Comparison of ENCODE assay signal across 7 mouse cellular contexts in the genomic region with DNA sequence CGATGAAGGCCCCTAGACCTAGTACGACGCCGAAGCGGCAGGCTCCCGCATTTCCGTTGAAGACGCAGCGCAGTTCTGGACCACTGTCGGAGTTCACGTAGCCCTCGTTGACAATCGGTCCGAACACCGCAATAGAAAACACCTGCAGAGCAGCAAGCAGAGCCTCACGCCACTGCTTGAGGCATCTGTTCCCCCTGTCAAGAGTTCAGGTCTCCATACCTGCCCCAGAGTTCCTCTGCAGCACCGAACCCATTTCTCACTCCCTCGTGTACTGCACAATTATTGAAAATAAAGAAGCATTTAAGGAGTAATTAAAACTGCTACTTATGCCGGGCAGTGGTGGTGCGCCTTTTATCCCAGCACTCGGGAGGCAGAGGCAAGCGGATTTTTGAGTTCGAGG. TPM values are rescaled to one million over a fixed set of nuclear protein-coding genes. Genes with fewer than 3 reads are reported as not detected.
DNase-seq lines count a peak whose midpoint lies in the region; ATAC-seq and TF ChIP-seq lines count a peak whose summit lies in the region.

No protein-coding gene starts in this region.

- DNase-seq in neural tube, embryonic 11.5 days (ENCODE audit: low spot score) = no peak
- DNase-seq in neural tube, embryonic 10.5 days (ENCODE audit: extremely low spot score, low spot score) = no peak
- no peak for DNase-seq in limb, embryonic 14.5 days (ENCODE audit: low spot score)
- DNase-seq in stomach, postnatal 0 days (ENCODE audit: low spot score) = no peak
- DNase-seq in thymus, adult 18-20 months = no peak
- DNase-seq in embryo, embryonic 10 days (ENCODE audit: low spot score) = no peak

- no peak overlapping the region for H3K9ac ChIP-seq in neural tube, embryonic 11.5 days (ENCODE audit: low read length)
- peak overlapping the region; percentile 46; the same call in 1 of the 2 replicates for H3K9ac ChIP-seq in forebrain, embryonic 13.5 days
- H3K9ac ChIP-seq in limb, embryonic 14.5 days (ENCODE audit: low read depth, low read length, severe bottlenecking) = peak overlapping the region; percentile 47
- H3K9ac ChIP-seq in stomach, postnatal 0 days (ENCODE audit: low read length) = peak overlapping the region; percentile 27; the same call in 1 of the 2 replicates

- peak overlapping the region; percentile 20 for H3K4me3 ChIP-seq in neural tube, embryonic 11.5 days (ENCODE audit: low read depth, low read length)
- peak overlapping the region; percentile 34 for H3K4me3 ChIP-seq in forebrain, embryonic 13.5 days
- peak overlapping the region; percentile 25 for H3K4me3 ChIP-seq in limb, embryonic 14.5 days (replicated peaks; ENCODE audit: low read length)
- peak overlapping the region; percentile 34 for H3K4me3 ChIP-seq in stomach, postnatal 0 days (ENCODE audit: low read depth, low read length)

- H3K4me2 ChIP-seq in neural tube, embryonic 11.5 days (ENCODE audit: low read depth) = peak overlapping the region; percentile 43
- H3K4me2 ChIP-seq in forebrain, embryonic 13.5 days = peak overlapping the region; percentile 58
- H3K4me2 ChIP-seq in limb, embryonic 14.5 days (replicated peaks; ENCODE audit: low read depth, low read length, severe bottlenecking) = peak overlapping the region; percentile 45
- H3K4me2 ChIP-seq in stomach, postnatal 0 days (replicated peaks; ENCODE audit: low read depth) = peak overlapping the region; percentile 56

- no peak for TF ChIP-seq EP300 in stomach, postnatal 0 days (optimal IDR thresholded peaks at IDR 0.05)

- H3K4me1 ChIP-seq in neural tube, embryonic 11.5 days (ENCODE audit: control insufficient read depth, insufficient read depth, low read length) = peaks cover 8% of the 10 kb centered on the region; the same call in 1 of the 2 replicates
- peaks cover 33% of the 10 kb centered on the region for H3K4me1 ChIP-seq in forebrain, embryonic 13.5 days
- peaks cover 8% of the 10 kb centered on the region for H3K4me1 ChIP-seq in limb, embryonic 14.5 days (ENCODE audit: control insufficient read depth, insufficient read depth, low read length)
- peaks cover 8% of the 10 kb centered on the region for H3K4me1 ChIP-seq in stomach, postnatal 0 days (replicated peaks; ENCODE audit: control insufficient read depth, insufficient read depth)

- no peak for TF ChIP-seq POLR2A in limb, embryonic 14.5 days (IDR thresholded peaks at IDR 0.05; ENCODE audit: borderline replicate concordance, extremely low read depth, insufficient read depth, insufficient read length)

- TF ChIP-seq CTCF in stomach, postnatal 0 days (IDR thresholded peaks at IDR 0.05; ENCODE audit: low read depth) = no peak

- ATAC-seq in neural tube, embryonic 11.5 days (ENCODE audit: insufficient read depth, low FRiP score, low TSS enrichment) = no peak
- no peak for ATAC-seq in forebrain, embryonic 13.5 days
- no peak for ATAC-seq in limb, embryonic 14.5 days (ENCODE audit: low FRiP score, low read depth)
- ATAC-seq in stomach, postnatal 0 days (ENCODE audit: low FRiP score, low TSS enrichment) = no peak

- H3K36me3 ChIP-seq in neural tube, embryonic 11.5 days (ENCODE audit: control insufficient read depth, insufficient read depth, low read length) = no peaks in the 10 kb centered on the region; the same call in 1 of the 2 replicates
- peaks cover 14% of the 10 kb centered on the region for H3K36me3 ChIP-seq in forebrain, embryonic 13.5 days (ENCODE audit: poor library complexity, severe bottlenecking)
- peaks cover 6% of the 10 kb centered on the region; the same call in 1 of the 2 replicates for H3K36me3 ChIP-seq in limb, embryonic 14.5 days (ENCODE audit: control insufficient read depth, insufficient read depth, low read length)
- H3K36me3 ChIP-seq in stomach, postnatal 0 days (ENCODE audit: control insufficient read depth, insufficient read depth, low read length) = no peaks in the 10 kb centered on the region

- no peak overlapping the region for H3K27ac ChIP-seq in neural tube, embryonic 11.5 days (ENCODE audit: low read depth, low read length)
- no peak overlapping the region for H3K27ac ChIP-seq in forebrain, embryonic 13.5 days
- H3K27ac ChIP-seq in limb, embryonic 14.5 days (replicated peaks; ENCODE audit: low read depth, low read length) = no peak overlapping the region
- no peak overlapping the region for H3K27ac ChIP-seq in stomach, postnatal 0 days (replicated peaks)

- H3K9me3 ChIP-seq in neural tube, embryonic 11.5 days (ENCODE audit: control insufficient read depth, low read length) = no peaks in the 10 kb centered on the region
- no peaks in the 10 kb centered on the region for H3K9me3 ChIP-seq in forebrain, embryonic 13.5 days (replicated peaks)
- H3K9me3 ChIP-seq in limb, embryonic 14.5 days (ENCODE audit: control insufficient read depth, low read length) = no peaks in the 10 kb centered on the region
- H3K9me3 ChIP-seq in stomach, postnatal 0 days (ENCODE audit: control insufficient read depth, low read length) = no peaks in the 10 kb centered on the region

- 21% methylated on average over 23 of the region's 23 CpGs for WGBS in neural tube, embryonic 11.5 days
- 16% methylated on average over 23 of the region's 23 CpGs for WGBS in forebrain, embryonic 13.5 days
- WGBS in limb, embryonic 14.5 days = 18% methylated on average over 23 of the region's 23 CpGs
- WGBS in stomach, postnatal 0 days = 24% methylated on average over 23 of the region's 23 CpGs

- peaks cover 32% of the 10 kb centered on the region for H3K27me3 ChIP-seq in neural tube, embryonic 11.5 days (ENCODE audit: control insufficient read depth, insufficient read depth, low read length)
- peaks cover 37% of the 10 kb centered on the region for H3K27me3 ChIP-seq in forebrain, embryonic 13.5 days
- peaks cover 38% of the 10 kb centered on the region for H3K27me3 ChIP-seq in limb, embryonic 14.5 days (ENCODE audit: control insufficient read depth, insufficient read depth, low read length)
- peaks cover 6% of the 10 kb centered on the region for H3K27me3 ChIP-seq in stomach, postnatal 0 days (ENCODE audit: control insufficient read depth, insufficient read depth, low read length)

RNA-seq across cellular contexts. Expression of gene Syngr3, which starts 2.2 kb away (rescaled TPM):
- polyA plus RNA-seq in neural tube, embryonic 11.5 days (2014; fragmentation: Nextera tagmentation; extraction: Ambion mirVana) = 14.6 and 18.1 TPM in 2 replicates
- 61.0 and 68.7 TPM in 2 replicates for polyA plus RNA-seq in forebrain, embryonic 13.5 days (2015; fragmentation: Nextera tagmentation; extraction: Ambion mirVana)
- polyA plus RNA-seq in limb, embryonic 14.5 days (2012; rRNA removed) = 2.6 and 3.0 TPM in 2 replicates
- polyA plus RNA-seq in limb, embryonic 14.5 days (2014; fragmentation: Nextera tagmentation; extraction: Ambion mirVana) = 3.1 and 4.9 TPM in 2 replicates
- 5.0 and 5.9 TPM in 2 replicates for polyA plus RNA-seq in stomach, postnatal 0 days (2015; fragmentation: Nextera tagmentation; extraction: Ambion mirVana)

RNA-seq across cellular contexts. Expression of gene Gfer, which starts 8.4 kb away (rescaled TPM):
- polyA plus RNA-seq in neural tube, embryonic 11.5 days (2014; fragmentation: Nextera tagmentation; extraction: Ambion mirVana) = 50.8 and 53.0 TPM in 2 replicates
- 40.7 and 42.5 TPM in 2 replicates for polyA plus RNA-seq in forebrain, embryonic 13.5 days (2015; fragmentation: Nextera tagmentation; extraction: Ambion mirVana)
- 27.3 and 34.2 TPM in 2 replicates for polyA plus RNA-seq in limb, embryonic 14.5 days (2012; rRNA removed)
- polyA plus RNA-seq in limb, embryonic 14.5 days (2014; fragmentation: Nextera tagmentation; extraction: Ambion mirVana) = 38.6 and 39.5 TPM in 2 replicates
- polyA plus RNA-seq in stomach, postnatal 0 days (2015; fragmentation: Nextera tagmentation; extraction: Ambion mirVana) = 27.2 and 27.7 TPM in 2 replicates

RNA-seq across cellular contexts. Expression of gene Noxo1, which starts 8.4 kb away (rescaled TPM):
- 1.5 and 1.8 TPM in 2 replicates for polyA plus RNA-seq in neural tube, embryonic 11.5 days (2014; fragmentation: Nextera tagmentation; extraction: Ambion mirVana)
- 1.3 TPM in 2 replicates for polyA plus RNA-seq in forebrain, embryonic 13.5 days (2015; fragmentation: Nextera tagmentation; extraction: Ambion mirVana)
- 9.2 and 11.9 TPM in 2 replicates for polyA plus RNA-seq in limb, embryonic 14.5 days (2012; rRNA removed)
- polyA plus RNA-seq in limb, embryonic 14.5 days (2014; fragmentation: Nextera tagmentation; extraction: Ambion mirVana) = 3.8 and 4.5 TPM in 2 replicates
- polyA plus RNA-seq in stomach, postnatal 0 days (2015; fragmentation: Nextera tagmentation; extraction: Ambion mirVana) = 3.3 and 3.7 TPM in 2 replicates

RNA-seq across cellular contexts. Expression of gene Zfp598, which starts 18.1 kb away (rescaled TPM):
- 31.8 and 35.7 TPM in 2 replicates for polyA plus RNA-seq in neural tube, embryonic 11.5 days (2014; fragmentation: Nextera tagmentation; extraction: Ambion mirVana)
- polyA plus RNA-seq in forebrain, embryonic 13.5 days (2015; fragmentation: Nextera tagmentation; extraction: Ambion mirVana) = 14.9 and 16.2 TPM in 2 replicates
- polyA plus RNA-seq in limb, embryonic 14.5 days (2012; rRNA removed) = 91.4 and 112 TPM in 2 replicates
- 29.9 and 31.8 TPM in 2 replicates for polyA plus RNA-seq in limb, embryonic 14.5 days (2014; fragmentation: Nextera tagmentation; extraction: Ambion mirVana)
- polyA plus RNA-seq in stomach, postnatal 0 days (2015; fragmentation: Nextera tagmentation; extraction: Ambion mirVana) = 9.7 and 12.4 TPM in 2 replicates

RNA-seq across cellular contexts. Expression of gene Tbl3, which starts 19.9 kb away (rescaled TPM):
- 110 and 131 TPM in 2 replicates for polyA plus RNA-seq in neural tube, embryonic 11.5 days (2014; fragmentation: Nextera tagmentation; extraction: Ambion mirVana)
- 86.9 and 107 TPM in 2 replicates for polyA plus RNA-seq in forebrain, embryonic 13.5 days (2015; fragmentation: Nextera tagmentation; extraction: Ambion mirVana)
- 62.1 and 72.1 TPM in 2 replicates for polyA plus RNA-seq in limb, embryonic 14.5 days (2012; rRNA removed)
- 62.8 and 73.9 TPM in 2 replicates for polyA plus RNA-seq in limb, embryonic 14.5 days (2014; fragmentation: Nextera tagmentation; extraction: Ambion mirVana)
- 33.7 and 36.3 TPM in 2 replicates for polyA plus RNA-seq in stomach, postnatal 0 days (2015; fragmentation: Nextera tagmentation; extraction: Ambion mirVana)
